In the genomic region with DNA sequence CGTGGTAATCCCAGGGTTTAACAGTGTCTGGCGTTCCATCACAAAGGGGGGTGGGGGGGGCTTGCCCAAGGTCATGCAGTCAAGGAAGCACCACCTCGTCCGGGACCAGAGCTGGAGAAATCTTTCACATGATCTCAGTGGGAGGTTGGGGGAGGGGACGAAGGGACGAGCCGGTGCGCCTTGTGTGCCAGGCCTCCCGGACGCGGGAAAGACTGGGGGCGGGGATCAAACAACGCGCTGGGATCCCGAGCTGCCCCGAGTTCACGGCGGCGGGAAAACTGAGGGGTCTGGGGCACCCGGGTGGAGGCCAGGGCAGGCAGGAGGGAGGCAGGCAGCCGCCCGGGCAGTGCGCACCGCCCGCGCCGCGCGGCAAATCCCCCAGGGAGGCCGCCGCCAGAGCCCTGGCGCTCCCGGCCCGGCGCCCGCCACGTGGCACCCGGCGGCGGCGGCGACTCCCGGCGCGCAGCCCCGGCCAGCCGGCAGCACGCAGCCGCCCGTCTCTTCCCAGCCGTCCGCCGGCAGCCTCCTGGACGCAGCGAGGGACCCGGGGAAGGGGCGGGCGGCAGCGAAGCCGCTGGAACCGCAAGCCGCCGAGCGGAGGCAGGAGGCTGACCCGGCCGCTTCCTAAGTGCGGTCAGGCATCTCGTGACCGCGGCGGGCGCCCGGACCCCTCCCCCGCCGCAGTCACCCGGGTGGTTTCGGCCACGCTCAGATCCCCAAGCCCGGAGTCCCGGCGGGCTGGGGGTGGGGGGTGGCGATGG, we compare ENCODE assay signal across 8 mouse cellular contexts. TPM values are rescaled to one million over a fixed set of nuclear protein-coding genes. Genes with fewer than 3 reads are reported as not detected.
DNase-seq lines count a peak whose midpoint lies in the region; ATAC-seq and TF ChIP-seq lines count a peak whose summit lies in the region.

No protein-coding gene starts in this region.

- peak overlapping the region; percentile 82 for H3K27ac ChIP-seq in embryonic fibroblast, embryonic 13.5 days (ENCODE audit: insufficient read depth, low read length)
- peak overlapping the region; percentile 99 for H3K27ac ChIP-seq in heart, embryonic 16.5 days (ENCODE audit: low read length)
- H3K27ac ChIP-seq in lung, postnatal 0 days (ENCODE audit: low read length): peak overlapping the region; percentile 98

- TF ChIP-seq EP300 in lung, postnatal 0 days (IDR thresholded peaks at IDR 0.05): peak; percentile 56; the same call in 1 of the 2 replicates

- WGBS in heart, embryonic 16.5 days: under 1% methylated on average over 56 of the region's 82 CpGs
- WGBS in lung, postnatal 0 days: under 1% methylated on average over 58 of the region's 82 CpGs

- peak; percentile 8 for ATAC-seq in heart, embryonic 16.5 days (replicated peaks; ENCODE audit: extremely low read depth, insufficient read depth, low FRiP score)
- ATAC-seq in lung, postnatal 0 days: peak; percentile 18
- no peak for ATAC-seq in megakaryocyte progenitor cell, adult 5-6 weeks (replicated peaks; ENCODE audit: poor library complexity)

- H3K9me3 ChIP-seq in E14TG2a.4 (ENCODE audit: low read length): no peaks in the 10 kb centered on the region
- H3K9me3 ChIP-seq in heart, embryonic 16.5 days (replicated peaks; ENCODE audit: control insufficient read depth, low read length): no peaks in the 10 kb centered on the region
- no peaks in the 10 kb centered on the region for H3K9me3 ChIP-seq in lung, postnatal 0 days (ENCODE audit: low read length)

- H3K4me3 ChIP-seq in E14TG2a.4 (replicated peaks; ENCODE audit: low read length): peak overlapping the region; percentile 84
- peak overlapping the region; percentile 27 for H3K4me3 ChIP-seq in embryonic fibroblast, embryonic 13.5 days (ENCODE audit: insufficient read depth, low read length)
- peak overlapping the region; percentile 83 for H3K4me3 ChIP-seq in heart, embryonic 16.5 days (ENCODE audit: low read length)
- H3K4me3 ChIP-seq in lung, postnatal 0 days (ENCODE audit: low read depth, low read length): peak overlapping the region; percentile 80

- peak; percentile 70 for DNase-seq in adrenal gland, adult 8-10 months
- peak; percentile 90 to 92 for DNase-seq in kidney, postnatal 36 days
- peak; percentile 84 for DNase-seq in lung, postnatal 0 days (ENCODE audit: low spot score)
- DNase-seq in right cerebral cortex, postnatal 25 days: peak; percentile 72

- TF ChIP-seq POLR2A in embryonic fibroblast, embryonic 13.5 days (IDR thresholded peaks at IDR 0.05; ENCODE audit: low read depth, low read length): no peak; the same call in 1 of the 2 replicates

- peaks cover 74% of the 10 kb centered on the region for H3K4me1 ChIP-seq in E14TG2a.4 (replicated peaks; ENCODE audit: low read depth, low read length)
- peaks cover 13% of the 10 kb centered on the region for H3K4me1 ChIP-seq in embryonic fibroblast, embryonic 13.5 days (ENCODE audit: control insufficient read depth, insufficient read depth, low read length)
- peaks cover 54% of the 10 kb centered on the region for H3K4me1 ChIP-seq in heart, embryonic 16.5 days (ENCODE audit: control insufficient read depth, insufficient read depth, low read length)
- peaks cover 12% of the 10 kb centered on the region; the same call in 1 of the 2 replicates for H3K4me1 ChIP-seq in lung, postnatal 0 days (ENCODE audit: insufficient read depth, low read depth, low read length)

- H3K27me3 ChIP-seq in E14TG2a.4 (ENCODE audit: insufficient read depth, low read length): peaks cover 4% of the 10 kb centered on the region; the same call in 1 of the 2 replicates
- no peaks in the 10 kb centered on the region for H3K27me3 ChIP-seq in heart, embryonic 16.5 days (ENCODE audit: control insufficient read depth, insufficient read depth, low read length)
- no peaks in the 10 kb centered on the region for H3K27me3 ChIP-seq in lung, postnatal 0 days (replicated peaks; ENCODE audit: insufficient read depth, low read length)

- TF ChIP-seq CTCF in E14TG2a.4 (conservative IDR thresholded peaks at IDR 0.05; ENCODE audit: low read length): no peak
- TF ChIP-seq CTCF in embryonic fibroblast, embryonic 13.5 days (IDR thresholded peaks at IDR 0.05; ENCODE audit: borderline replicate concordance, insufficient read depth, low read length): no peak
- TF ChIP-seq CTCF in lung, postnatal 0 days (IDR thresholded peaks at IDR 0.05): no peak

- H3K9ac ChIP-seq in heart, embryonic 16.5 days (ENCODE audit: low read length): peak overlapping the region; percentile 93
- H3K9ac ChIP-seq in lung, postnatal 0 days (replicated peaks; ENCODE audit: low read depth): peak overlapping the region; percentile 59

- peaks cover 11% of the 10 kb centered on the region for H3K36me3 ChIP-seq in E14TG2a.4 (ENCODE audit: insufficient read depth, low read length)
- H3K36me3 ChIP-seq in heart, embryonic 16.5 days (ENCODE audit: control insufficient read depth, insufficient read depth): no peaks in the 10 kb centered on the region
- no peaks in the 10 kb centered on the region for H3K36me3 ChIP-seq in lung, postnatal 0 days (ENCODE audit: insufficient read depth, low read length)

- H3K4me2 ChIP-seq in heart, embryonic 16.5 days (ENCODE audit: low read depth, low read length): peak overlapping the region; percentile 94
- H3K4me2 ChIP-seq in lung, postnatal 0 days (replicated peaks; ENCODE audit: low read depth, low read length): peak overlapping the region; percentile 95

RNA-seq across cellular contexts. Expression of a gene that starts 0.9 kb away (rescaled TPM):
- total RNA-seq in adrenal gland, adult 8-10 months (2022): 10 to 100 TPM; 25.2 to 38.7 (median 32.2) TPM
- 88.5 and 106 TPM in 2 replicates for polyA plus RNA-seq in embryonic fibroblast, embryonic 13.5 days (2011; ENCODE audit: insufficient read length, low read depth, missing spikeins)
- polyA plus RNA-seq in heart, embryonic 16.5 days (2015; fragmentation: Nextera tagmentation; extraction: Ambion mirVana): 19.1 and 23.8 TPM in 2 replicates
- polyA plus RNA-seq in lung, postnatal 0 days (2015; fragmentation: Nextera tagmentation; extraction: Ambion mirVana): 89.1 and 93.9 TPM in 2 replicates
- 0.24 and 0.47 TPM in 2 replicates for total RNA-seq in megakaryocyte progenitor cell, adult 5-6 weeks (2015)
- total RNA-seq in megakaryocyte progenitor cell, adult 5-6 weeks (2017): 0.41 and 6.0 TPM in 2 replicates

Comparison
In these comparisons a context has a peak if more than half of its experiments do, and no peak if none do; other contexts are left out.
1. H3K4me3 ChIP-seq: peak in every context shown above with its lines; median percentile 84 in E14TG2a.4; 83 in heart, embryonic 16.5 days; 80 in lung, postnatal 0 days; 27 in embryonic fibroblast, embryonic 13.5 days.